Mouse (Mus musculus): ENCODE measurements at regions not wholly inside any gene's neighbourhood (a gene's known extent, or its start where the extent isn't known, plus 50 kb on each side); places are given as distances from the start of the nearest gene placed in this dataset.
"Not testable (repeated sequence)": the region's sequence is repeated elsewhere in the genome, so short reads cannot be mapped to it uniquely, and the experiment has no call there.

DNA sequence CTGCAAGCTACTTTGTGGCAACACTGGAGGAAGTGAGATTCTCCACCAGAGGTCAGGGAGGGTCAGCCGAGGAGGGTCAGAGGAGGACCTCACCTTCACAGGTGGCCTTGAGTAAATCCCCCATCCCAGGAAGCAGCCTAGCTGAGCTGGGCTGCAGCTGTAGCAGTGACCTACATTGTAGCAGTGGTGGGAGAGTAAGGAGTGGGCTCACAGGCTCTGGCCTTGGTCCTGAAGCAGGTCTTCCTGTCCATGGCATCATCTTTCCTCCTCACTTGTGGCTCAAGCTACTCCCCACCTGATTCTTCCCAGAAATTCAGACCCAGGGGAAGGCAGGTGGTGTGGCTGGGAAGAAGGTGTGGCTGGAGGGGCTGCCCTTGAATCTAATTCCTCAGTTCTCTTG, 84.3 kb downstream of the 1810013L24Rik start:
- H3K4me1 ChIP-seq (ENCODE audit: insufficient read depth, low read length); H3K9me3 ChIP-seq (ENCODE audit: low read length); ATAC-seq (ENCODE audit: low FRiP score); H3K27me3 ChIP-seq (ENCODE audit: insufficient read depth, low read length); H3K9ac ChIP-seq (replicated peaks; ENCODE audit: low read length, poor library complexity, severe bottlenecking); DNase-seq (ENCODE audit: low spot score); H3K4me3 ChIP-seq (ENCODE audit: low read depth, low read length); H3K27ac ChIP-seq (ENCODE audit: low read depth, low read length); H3K4me2 ChIP-seq (ENCODE audit: low read depth, low read length, poor library complexity, severe bottlenecking); H3K36me3 ChIP-seq (ENCODE audit: insufficient read depth, low read length): not testable (repeated sequence)
- WGBS: 52% methylated on average over 1 of the region's 1 CpGs

DNA sequence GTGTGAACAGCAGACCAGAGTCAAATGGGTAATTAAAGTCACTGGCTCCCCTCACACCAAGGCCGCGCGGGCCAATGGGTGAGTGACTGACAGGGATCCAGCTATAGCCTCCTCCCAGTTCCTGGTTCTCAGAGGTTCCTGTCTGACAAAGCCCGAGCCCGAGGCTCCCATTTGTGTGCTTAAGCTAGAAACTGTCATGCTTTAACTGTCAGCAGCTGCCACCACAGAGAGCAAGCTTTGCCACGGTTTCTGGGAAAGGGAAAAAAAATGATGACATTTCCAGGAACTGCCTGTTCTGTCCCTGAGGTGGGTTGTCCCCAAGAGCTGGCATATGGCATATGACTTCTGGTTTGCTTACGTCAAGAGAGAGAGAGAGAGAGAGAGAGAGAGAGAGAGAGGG, 86.2 kb downstream of the 1810013L24Rik start:
- no peaks in the 10 kb centered on the region for H3K4me1 ChIP-seq (ENCODE audit: insufficient read depth, low read length)
- no peaks in the 10 kb centered on the region for H3K27me3 ChIP-seq (ENCODE audit: insufficient read depth, low read length)
- no peak for TF ChIP-seq CTCF (IDR thresholded peaks at IDR 0.05)
- 0 out of 2 replicates have a peak overlapping the region, but pooled peaks have one; percentile 32 for H3K27ac ChIP-seq (ENCODE audit: low read depth, low read length)
- H3K4me2 ChIP-seq (ENCODE audit: low read depth, low read length, poor library complexity, severe bottlenecking): no peak overlapping the region
- ATAC-seq (ENCODE audit: low FRiP score) (peak; percentile 31; the same call in 1 of the 2 replicates), DNase-seq (ENCODE audit: low spot score) (peak; percentile 32)
- H3K9ac ChIP-seq (replicated peaks; ENCODE audit: low read length, poor library complexity, severe bottlenecking): no peak overlapping the region
- 40% methylated on average over 7 of the region's 7 CpGs for WGBS
- no peaks in the 10 kb centered on the region for H3K36me3 ChIP-seq (ENCODE audit: insufficient read depth, low read length)
- no peak overlapping the region for H3K4me3 ChIP-seq (ENCODE audit: low read depth, low read length)
- H3K9me3 ChIP-seq (ENCODE audit: low read length): no peaks in the 10 kb centered on the region

DNA sequence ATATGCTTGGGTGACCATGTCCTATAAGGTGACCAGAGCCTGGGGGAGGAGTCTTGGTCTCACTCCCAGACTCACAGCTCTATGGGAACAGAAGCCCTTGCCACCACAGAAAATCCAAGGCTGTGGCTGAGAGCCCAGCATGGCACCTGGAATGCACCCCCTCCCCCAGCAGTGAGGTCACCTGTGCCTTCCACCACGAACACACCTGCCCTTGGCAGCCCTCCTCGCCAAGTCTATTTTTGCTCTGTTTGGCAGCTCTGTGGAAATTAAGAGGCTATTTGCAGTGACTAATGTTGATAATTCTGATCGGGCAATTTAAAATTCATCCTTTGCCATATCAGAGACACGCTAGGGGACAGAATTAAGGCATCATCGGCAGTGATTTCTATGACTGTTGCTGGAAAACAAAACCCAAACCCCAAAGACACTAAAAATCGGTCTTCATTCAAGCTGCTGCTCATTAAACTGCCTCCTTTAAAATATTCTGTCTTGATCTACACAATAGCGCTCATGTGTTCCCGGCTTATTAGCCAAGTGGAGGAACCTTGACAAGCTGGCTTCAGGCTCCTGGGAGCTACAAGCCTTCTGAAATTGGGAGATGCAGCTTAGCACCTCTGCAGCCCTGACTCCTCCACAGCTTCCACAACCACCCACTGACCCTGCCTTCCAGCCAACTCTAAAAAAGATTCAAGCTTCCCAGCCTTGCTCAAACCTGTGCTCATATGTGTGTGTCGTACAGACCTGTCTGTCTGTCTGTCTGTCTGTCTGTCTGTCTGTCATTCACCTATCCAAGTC, 89.0 kb downstream of the 1810013L24Rik start:
- Histone ChIP-seq H3K4me1 (ENCODE audit: insufficient read depth, low read length) (no peaks in the 10 kb centered on the region), H3K9ac (replicated peaks; ENCODE audit: low read length, poor library complexity, severe bottlenecking) (no peak overlapping the region), H3K27me3 (ENCODE audit: insufficient read depth, low read length) (no peaks in the 10 kb centered on the region), H3K36me3 (ENCODE audit: insufficient read depth, low read length) (no peaks in the 10 kb centered on the region), H3K27ac (ENCODE audit: low read depth, low read length) (no peak overlapping the region), H3K4me2 (ENCODE audit: low read depth, low read length, poor library complexity, severe bottlenecking) (no peak overlapping the region), H3K4me3 (ENCODE audit: low read depth, low read length) (no peak overlapping the region), H3K9me3 (ENCODE audit: low read length) (no peaks in the 10 kb centered on the region)
- 73% methylated on average over 9 of the region's 9 CpGs for WGBS
- no peak for DNase-seq (ENCODE audit: low spot score)
- ATAC-seq (ENCODE audit: low FRiP score): no peak
- TF ChIP-seq CTCF (IDR thresholded peaks at IDR 0.05): no peak

DNA sequence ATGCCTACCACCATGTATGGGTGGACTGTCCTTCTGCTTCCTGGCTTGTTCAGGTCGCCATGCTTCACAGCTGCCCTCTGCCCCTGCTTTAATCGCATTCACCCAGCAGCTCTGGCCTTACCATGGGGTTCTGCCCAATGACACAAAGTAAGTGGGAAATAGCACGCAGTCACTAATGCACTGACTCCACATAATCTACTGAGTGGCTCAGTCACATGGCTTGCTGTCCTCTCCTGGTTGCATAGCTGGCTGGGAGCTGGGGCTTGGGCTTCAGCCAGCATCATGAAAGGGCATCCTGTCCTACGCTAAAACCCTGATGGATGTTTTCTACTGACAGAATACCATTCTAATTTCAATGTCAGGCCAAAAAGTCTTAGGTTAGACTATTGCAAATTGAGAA, 94.8 kb downstream of the 1810013L24Rik start:
- ATAC-seq (ENCODE audit: low FRiP score) (no peak), DNase-seq (ENCODE audit: low spot score) (no peak)
- H3K27ac ChIP-seq (ENCODE audit: low read depth, low read length): no peak overlapping the region
- no peaks in the 10 kb centered on the region for H3K27me3 ChIP-seq (ENCODE audit: insufficient read depth, low read length)
- no peaks in the 10 kb centered on the region for H3K9me3 ChIP-seq (ENCODE audit: low read length)
- H3K9ac ChIP-seq (replicated peaks; ENCODE audit: low read length, poor library complexity, severe bottlenecking): no peak overlapping the region
- no peaks in the 10 kb centered on the region for H3K4me1 ChIP-seq (ENCODE audit: insufficient read depth, low read length)
- WGBS: 81% methylated on average over 4 of the region's 4 CpGs
- H3K4me2 ChIP-seq (ENCODE audit: low read depth, low read length, poor library complexity, severe bottlenecking): no peak overlapping the region
- no peak overlapping the region for H3K4me3 ChIP-seq (ENCODE audit: low read depth, low read length)
- H3K36me3 ChIP-seq (ENCODE audit: insufficient read depth, low read length): no peaks in the 10 kb centered on the region
- no peak for TF ChIP-seq CTCF (IDR thresholded peaks at IDR 0.05)

DNA sequence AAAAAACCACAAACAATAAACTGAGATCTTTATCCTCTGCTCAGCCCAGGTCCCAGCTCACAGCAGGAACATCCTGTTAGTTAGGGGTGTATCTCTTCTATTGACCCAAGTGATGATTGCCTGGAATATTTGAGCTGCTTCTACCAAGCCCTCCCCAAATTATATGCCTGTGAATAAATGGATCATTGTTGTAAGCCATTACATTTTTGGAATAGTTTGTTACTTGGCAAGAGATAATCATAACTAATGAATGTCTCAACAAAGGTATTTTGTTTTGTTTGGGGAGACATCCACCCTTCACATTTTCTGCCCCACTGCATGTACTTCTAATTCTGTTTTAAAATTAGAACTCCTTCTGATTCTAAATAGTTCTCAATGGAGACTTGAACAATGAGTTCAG, 102.1 kb downstream of the 1810013L24Rik start:
- Histone ChIP-seq H3K9ac (replicated peaks; ENCODE audit: low read length, poor library complexity, severe bottlenecking) (no peak overlapping the region), H3K9me3 (ENCODE audit: low read length) (no peaks in the 10 kb centered on the region), H3K27ac (ENCODE audit: low read depth, low read length) (no peak overlapping the region), H3K4me2 (ENCODE audit: low read depth, low read length, poor library complexity, severe bottlenecking) (no peak overlapping the region), H3K4me3 (ENCODE audit: low read depth, low read length) (no peak overlapping the region), H3K4me1 (ENCODE audit: insufficient read depth, low read length) (no peaks in the 10 kb centered on the region), H3K36me3 (ENCODE audit: insufficient read depth, low read length) (no peaks in the 10 kb centered on the region), H3K27me3 (ENCODE audit: insufficient read depth, low read length) (no peaks in the 10 kb centered on the region)
- no peak for TF ChIP-seq CTCF (IDR thresholded peaks at IDR 0.05)
- DNase-seq (ENCODE audit: low spot score) (no peak), ATAC-seq (ENCODE audit: low FRiP score) (no peak)

DNA sequence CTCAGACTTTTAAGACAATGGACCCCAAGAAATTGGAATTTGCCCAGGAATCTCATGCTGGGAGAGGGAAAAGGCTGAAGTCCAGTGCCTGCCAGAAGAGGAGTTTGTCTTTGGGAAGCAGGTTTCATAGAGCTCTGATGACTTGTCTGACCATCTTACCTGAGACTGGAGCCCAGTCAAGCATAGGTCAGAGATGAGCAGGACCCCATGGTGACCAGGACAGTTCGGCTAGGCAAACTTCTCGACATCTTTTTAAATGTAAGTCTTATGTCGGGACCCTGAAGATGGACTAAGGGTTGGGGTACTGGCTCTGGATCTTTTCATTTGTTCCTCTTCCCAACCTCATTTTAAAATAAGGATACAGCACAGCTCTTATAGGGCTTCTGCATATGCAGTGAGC, 103.2 kb downstream of the 1810013L24Rik start:
- 91% methylated on average over 3 of the region's 3 CpGs for WGBS
- DNase-seq (ENCODE audit: low spot score) (no peak), ATAC-seq (ENCODE audit: low FRiP score) (no peak)
- H3K9ac ChIP-seq (replicated peaks; ENCODE audit: low read length, poor library complexity, severe bottlenecking): no peak overlapping the region
- H3K4me3 ChIP-seq (ENCODE audit: low read depth, low read length): no peak overlapping the region
- H3K4me1 ChIP-seq (ENCODE audit: insufficient read depth, low read length): no peaks in the 10 kb centered on the region
- H3K27ac ChIP-seq (ENCODE audit: low read depth, low read length): no peak overlapping the region
- TF ChIP-seq CTCF (IDR thresholded peaks at IDR 0.05): no peak
- H3K36me3 ChIP-seq (ENCODE audit: insufficient read depth, low read length): no peaks in the 10 kb centered on the region
- no peaks in the 10 kb centered on the region for H3K27me3 ChIP-seq (ENCODE audit: insufficient read depth, low read length)
- H3K9me3 ChIP-seq (ENCODE audit: low read length): no peaks in the 10 kb centered on the region
- H3K4me2 ChIP-seq (ENCODE audit: low read depth, low read length, poor library complexity, severe bottlenecking): no peak overlapping the region

Measured in midbrain, postnatal 0 days (tissue).